9 mouse cellular contexts compared by ENCODE assay signal in genomic region chr7:120504663-120504979, GRCm38 (mm10).
DNase-seq lines count a peak whose midpoint lies in the region; ATAC-seq lines count a peak whose summit lies in the region.
"Had no signal": no experiment of that assay in that cellular context is flagged by ENCODE, and none has a peak within 500 bp of the region (broad histone marks: within the 10 kb centered on the region; RNA-seq: fewer than 3 reads in every experiment).

No protein-coding gene starts in this region.

- peaks cover 2% of the 10 kb centered on the region for H3K27me3 ChIP-seq in heart, embryonic 16.5 days (ENCODE audit: control insufficient read depth, insufficient read depth, low read length)
- no peaks in the 10 kb centered on the region for H3K27me3 ChIP-seq in hindbrain, embryonic 15.5 days
- no peaks in the 10 kb centered on the region for H3K27me3 ChIP-seq in midbrain, embryonic 14.5 days (ENCODE audit: control insufficient read depth, insufficient read depth, low read length)

- no peaks in the 10 kb centered on the region for H3K36me3 ChIP-seq in heart, embryonic 16.5 days (ENCODE audit: control insufficient read depth, insufficient read depth)
- no peaks in the 10 kb centered on the region for H3K36me3 ChIP-seq in hindbrain, embryonic 15.5 days
- H3K36me3 ChIP-seq in midbrain, embryonic 14.5 days (ENCODE audit: control insufficient read depth, insufficient read depth, low read length), result no peaks in the 10 kb centered on the region

- peak overlapping the region; percentile 81 for H3K4me2 ChIP-seq in heart, embryonic 16.5 days (ENCODE audit: low read depth, low read length)
- peak overlapping the region; percentile 82 for H3K4me2 ChIP-seq in hindbrain, embryonic 15.5 days
- peak overlapping the region; percentile 77 for H3K4me2 ChIP-seq in midbrain, embryonic 14.5 days (ENCODE audit: low read length)

- H3K9me3 ChIP-seq in heart, embryonic 16.5 days (replicated peaks; ENCODE audit: control insufficient read depth, low read length), result no peaks in the 10 kb centered on the region
- no peaks in the 10 kb centered on the region for H3K9me3 ChIP-seq in hindbrain, embryonic 15.5 days
- H3K9me3 ChIP-seq in midbrain, embryonic 14.5 days (ENCODE audit: control insufficient read depth, low read length), result no peaks in the 10 kb centered on the region

- ATAC-seq in heart, embryonic 16.5 days (replicated peaks; ENCODE audit: extremely low read depth, insufficient read depth, low FRiP score), result no peak
- ATAC-seq in hindbrain, embryonic 15.5 days (ENCODE audit: low FRiP score, low read depth), result no peak
- no peak for ATAC-seq in midbrain, embryonic 14.5 days (ENCODE audit: low FRiP score, low TSS enrichment)

- no peak overlapping the region for H3K27ac ChIP-seq in heart, embryonic 16.5 days (ENCODE audit: low read length)
- H3K27ac ChIP-seq in hindbrain, embryonic 15.5 days (replicated peaks), result no peak overlapping the region
- no peak overlapping the region for H3K27ac ChIP-seq in midbrain, embryonic 14.5 days (replicated peaks; ENCODE audit: low read depth, low read length)

- H3K4me3 ChIP-seq in heart, embryonic 16.5 days (ENCODE audit: low read length), result peak overlapping the region; percentile 50
- H3K4me3 ChIP-seq in hindbrain, embryonic 15.5 days, result peak overlapping the region; percentile 40
- peak overlapping the region; percentile 40 for H3K4me3 ChIP-seq in midbrain, embryonic 14.5 days (replicated peaks; ENCODE audit: low read depth, low read length)
- H3K4me3 ChIP-seq: erythroblast, embryonic 14.5 days had no signal

- no peaks in the 10 kb centered on the region for H3K4me1 ChIP-seq in heart, embryonic 16.5 days (ENCODE audit: control insufficient read depth, insufficient read depth, low read length)
- H3K4me1 ChIP-seq in hindbrain, embryonic 15.5 days (replicated peaks), result peaks cover 3% of the 10 kb centered on the region
- no peaks in the 10 kb centered on the region for H3K4me1 ChIP-seq in midbrain, embryonic 14.5 days (ENCODE audit: control insufficient read depth, insufficient read depth, low read length)

- peak overlapping the region; percentile 60 for H3K9ac ChIP-seq in heart, embryonic 16.5 days (ENCODE audit: low read length)
- peak overlapping the region; percentile 41; the same call in 1 of the 2 replicates for H3K9ac ChIP-seq in hindbrain, embryonic 15.5 days
- peak overlapping the region; percentile 66 for H3K9ac ChIP-seq in midbrain, embryonic 14.5 days (replicated peaks; ENCODE audit: low read length)

- DNase-seq in heart, adult 11 months, result no peak
- DNase-seq in brain, embryonic 18.5 days (ENCODE audit: low read depth, low spot score), result peak; percentile 0
- DNase-seq in midbrain, embryonic 14.5 days, result no peak
- DNase-seq in right cerebral cortex, postnatal 36 days (ENCODE audit: low spot score in 2 of 2), result no peak
- no peak for DNase-seq in right cerebral cortex, postnatal 25 days
- DNase-seq in urinary bladder, postnatal 25 days (ENCODE audit: low spot score), result no peak

- 20% methylated on average over 5 of the region's 5 CpGs for WGBS in heart, embryonic 16.5 days
- WGBS in hindbrain, embryonic 15.5 days, result 26% methylated on average over 5 of the region's 5 CpGs
- 20% methylated on average over 5 of the region's 5 CpGs for WGBS in midbrain, embryonic 14.5 days
